Mouse (Mus musculus) mammary gland, adult 2 months (tissue): ENCODE measurements around the gene Ptchd3. TPM values are rescaled to one million over a fixed set of nuclear protein-coding genes. Genes with fewer than 3 reads are reported as not detected.

Experiments used
- polyA plus RNA-seq: library from polyadenylated mRNA; depleted of rRNA; stranded (reverse); fragments of >200 nt; gene quantifications from 2 replicates; pipeline ENCODE4 v1.2.3, GENCODE M21; 2012; ENCODE audit warnings: low replicate concordance; rRNA removed

Ptchd3 gene
- not detected in 2 replicates for polyA plus RNA-seq

GRCm38 (mm10) chr11:121829947-121830346, at the start of gene Ptchd3:
Ptchd3 (plus strand) TSS chr11:121830247.

Other genes starting within 250 kb of the Ptchd3 start
- gene B3gntl1, start 157.1 kb upstream of the Ptchd3 start, polyA plus RNA-seq, result 9.3 and 11.1 TPM in 2 replicates
- 54.4 and 96.8 TPM in 2 replicates for gene Metrnl, start 128.7 kb upstream of the Ptchd3 start, polyA plus RNA-seq